Mouse (Mus musculus) intestine, embryonic 15.5 days (tissue): Measurements from ENCODE around the gene Dot1l. TPM values are rescaled to one million over a fixed set of nuclear protein-coding genes. Genes with fewer than 3 reads are reported as not detected.
A peak's percentile ranks its signal among the peaks of the same experiment; 100 is the strongest.

Source experiments
- ATAC-seq: fragments of 200-750 bp; cut with Nextera tagmentation; 2 replicates; pipeline ENCODE4 v1.8.0; 2017; ENCODE audit warnings: moderate TSS enrichment, moderate library complexity
- H3K27ac ChIP-seq: fragments of 300-500 bp; sonication (generic); 2 replicates; pipeline ENCODE4 v1.5.1; 2015; ENCODE audit warnings: mild to moderate bottlenecking, inconsistent platforms
- H3K27me3 ChIP-seq: fragments of 300-500 bp; sonication (generic); replicated peaks from 2 replicates; pipeline ENCODE4 v1.6.1; 2015; ENCODE audit warnings: inconsistent platforms
- H3K36me3 ChIP-seq: fragments of 300-500 bp; sonication (generic); 2 replicates; pipeline ENCODE4 v1.6.1; 2015; ENCODE audit warnings: inconsistent platforms
- H3K4me1 ChIP-seq: fragments of 300-500 bp; sonication (generic); replicated peaks from 2 replicates; pipeline ENCODE4 v1.6.1; 2015; ENCODE audit warnings: inconsistent platforms
- H3K4me2 ChIP-seq: fragments of 300-500 bp; sonication (generic); replicated peaks from 2 replicates; pipeline ENCODE4 v1.6.1; 2015; ENCODE audit warnings: mild to moderate bottlenecking, inconsistent platforms
- H3K4me3 ChIP-seq: fragments of 300-500 bp; sonication (generic); replicated peaks from 2 replicates; pipeline ENCODE4 v1.5.1; 2015; ENCODE audit warnings: inconsistent platforms
- H3K9ac ChIP-seq: fragments of 300-500 bp; sonication (generic); 2 replicates; pipeline ENCODE4 v1.6.1; 2015; ENCODE audit warnings: inconsistent platforms
- H3K9me3 ChIP-seq: fragments of 300-500 bp; sonication (generic); 2 replicates; pipeline ENCODE4 v1.6.1; 2016; ENCODE audit warnings: inconsistent platforms
- WGBS: fragments of 180-500 bp; shearing (Covaris S2); methylation state at CpG from one replicate; pipeline ENCODE4 v1.1.7; 2015; 5-methylcytosine and 5-hydroxymethylcytosine counted together
- polyA plus RNA-seq: library from polyadenylated mRNA; unstranded; fragments of >200 nt; fragmentation: Nextera tagmentation; extraction: Ambion mirVana; gene quantifications from 2 replicates; pipeline ENCODE4 v1.2.1, GENCODE M21; 2015

Dot1l gene
- polyA plus RNA-seq, 1 experiment from 2014 or later = 12.0 TPM

GRCm38 (mm10) chr10:80829359-80830278 is 74.6 kb downstream of the Dot1l start:
- H3K4me3 ChIP-seq = no peak overlapping the region
- H3K27ac ChIP-seq = no peak overlapping the region
- no peak for ATAC-seq
- peaks cover 35% of the 10 kb centered on the region for H3K4me1 ChIP-seq
- 53% methylated on average over 1 of the region's 1 CpGs for WGBS
- no peak overlapping the region; the same call in 1 of the 2 replicates for H3K4me2 ChIP-seq
- H3K27me3 ChIP-seq = peaks cover 16% of the 10 kb centered on the region
- H3K9ac ChIP-seq = no peak overlapping the region
- peaks cover 10% of the 10 kb centered on the region for H3K36me3 ChIP-seq
- no peaks in the 10 kb centered on the region for H3K9me3 ChIP-seq

GRCm38 (mm10) chr10:80831136-80831535 is 76.1 kb downstream of the Dot1l start:
- Histone ChIP-seq H3K36me3 (peaks cover 10% of the 10 kb centered on the region), H3K27me3 (peaks cover 32% of the 10 kb centered on the region), H3K4me2 (peak overlapping the region; percentile 17; the same call in 1 of the 2 replicates), H3K4me1 (peaks cover 35% of the 10 kb centered on the region), H3K27ac (peak overlapping the region; percentile 6; the same call in 1 of the 2 replicates), H3K9ac (no peak overlapping the region), H3K9me3 (no peaks in the 10 kb centered on the region), H3K4me3 (no peak overlapping the region)
- no peak for ATAC-seq
- 2% methylated on average over 9 of the region's 9 CpGs for WGBS

- H3K4me2 ChIP-seq = no peak overlapping the region
- H3K27ac ChIP-seq = no peak overlapping the region
- ATAC-seq = no peak
- WGBS = 72% methylated on average over 7 of the region's 7 CpGs
- H3K4me1 ChIP-seq = peaks cover 32% of the 10 kb centered on the region
- no peak overlapping the region for H3K4me3 ChIP-seq
- H3K9ac ChIP-seq = no peak overlapping the region
- H3K27me3 ChIP-seq = peaks cover 44% of the 10 kb centered on the region
- peaks cover 10% of the 10 kb centered on the region for H3K36me3 ChIP-seq
- no peaks in the 10 kb centered on the region for H3K9me3 ChIP-seq
These were observed 77.8 kb downstream of the Dot1l start for GRCm38 (mm10) chr10:80832818-80833217.

GRCm38 (mm10) chr10:80835617-80836016 is 80.6 kb downstream of the Dot1l start:
- Histone ChIP-seq H3K27me3 (peaks cover 47% of the 10 kb centered on the region), H3K9me3 (no peaks in the 10 kb centered on the region), H3K36me3 (no peaks in the 10 kb centered on the region), H3K4me1 (peaks cover 12% of the 10 kb centered on the region), H3K4me2 (no peak overlapping the region), H3K4me3 (no peak overlapping the region), H3K9ac (no peak overlapping the region), H3K27ac (no peak overlapping the region)
- ATAC-seq = no peak
- 46% methylated on average over 30 of the region's 30 CpGs for WGBS

- ATAC-seq = peak; percentile 16; the same call in 1 of the 2 replicates
- Histone ChIP-seq H3K27ac (no peak overlapping the region), H3K4me1 (0 out of 2 replicates have a peak, but pooled peaks cover 3% of the 10 kb centered on the region), H3K9me3 (no peaks in the 10 kb centered on the region), H3K4me2 (no peak overlapping the region), H3K36me3 (no peaks in the 10 kb centered on the region), H3K4me3 (no peak overlapping the region), H3K27me3 (peaks cover 55% of the 10 kb centered on the region), H3K9ac (no peak overlapping the region)
- 42% methylated on average over 7 of the region's 7 CpGs for WGBS
These were observed 82.0 kb downstream of the Dot1l start for GRCm38 (mm10) chr10:80836949-80837379.

GRCm38 (mm10) chr10:80837827-80838226 is 82.8 kb downstream of the Dot1l start:
- H3K27me3 ChIP-seq = peaks cover 64% of the 10 kb centered on the region
- H3K4me2 ChIP-seq = no peak overlapping the region
- H3K4me3 ChIP-seq = no peak overlapping the region
- no peaks in the 10 kb centered on the region for H3K36me3 ChIP-seq
- no peak overlapping the region for H3K9ac ChIP-seq
- H3K27ac ChIP-seq = no peak overlapping the region
- no peak for ATAC-seq
- H3K9me3 ChIP-seq = no peaks in the 10 kb centered on the region
- H3K4me1 ChIP-seq = 0 out of 2 replicates have a peak, but pooled peaks cover 3% of the 10 kb centered on the region
- 14% methylated on average over 2 of the region's 2 CpGs for WGBS

- H3K27me3 ChIP-seq = peaks cover 66% of the 10 kb centered on the region
- H3K4me3 ChIP-seq = no peak overlapping the region
These were observed 83.4 kb downstream of the Dot1l start for GRCm38 (mm10) chr10:80838346-80838912.

GRCm38 (mm10) chr10:80839848-80840247 is 84.8 kb downstream of the Dot1l start:
- no peak overlapping the region for H3K4me3 ChIP-seq
- no peak overlapping the region for H3K27ac ChIP-seq
- H3K4me1 ChIP-seq = peaks cover 13% of the 10 kb centered on the region; the same call in 1 of the 2 replicates
- peaks cover 66% of the 10 kb centered on the region for H3K27me3 ChIP-seq
- H3K9me3 ChIP-seq = no peaks in the 10 kb centered on the region
- ATAC-seq = no peak
- H3K9ac ChIP-seq = no peak overlapping the region
- H3K36me3 ChIP-seq = no peaks in the 10 kb centered on the region
- WGBS = 56% methylated on average over 6 of the region's 6 CpGs
- H3K4me2 ChIP-seq = no peak overlapping the region

More at GRCm38 (mm10) chr10:80838346-80838912, 83.4 kb downstream of the Dot1l start:
- Histone ChIP-seq H3K9ac (no peak overlapping the region), H3K4me2 (no peak overlapping the region), H3K4me1 (0 out of 2 replicates have a peak, but pooled peaks cover 3% of the 10 kb centered on the region), H3K36me3 (no peaks in the 10 kb centered on the region), H3K27ac (no peak overlapping the region), H3K9me3 (no peaks in the 10 kb centered on the region)
- 67% methylated on average over 2 of the region's 2 CpGs for WGBS
- no peak for ATAC-seq

GRCm38 (mm10) chr10:80841685-80842084 is 86.7 kb downstream of the Dot1l start:
- no peak overlapping the region for H3K4me2 ChIP-seq
- WGBS = 81% methylated on average over 2 of the region's 2 CpGs
- no peak overlapping the region for H3K27ac ChIP-seq
- peaks cover 13% of the 10 kb centered on the region; the same call in 1 of the 2 replicates for H3K4me1 ChIP-seq
- H3K9ac ChIP-seq = no peak overlapping the region
- H3K27me3 ChIP-seq = peaks cover 56% of the 10 kb centered on the region
- ATAC-seq = no peak
- H3K9me3 ChIP-seq = no peaks in the 10 kb centered on the region
- no peaks in the 10 kb centered on the region for H3K36me3 ChIP-seq
- H3K4me3 ChIP-seq = no peak overlapping the region

GRCm38 (mm10) chr10:80842334-80842733 is 87.3 kb downstream of the Dot1l start:
- H3K4me2 ChIP-seq = no peak overlapping the region
- no peaks in the 10 kb centered on the region for H3K9me3 ChIP-seq
- ATAC-seq = no peak
- H3K27me3 ChIP-seq = peaks cover 52% of the 10 kb centered on the region
- H3K4me1 ChIP-seq = peaks cover 10% of the 10 kb centered on the region; the same call in 1 of the 2 replicates
- H3K4me3 ChIP-seq = no peak overlapping the region
- H3K27ac ChIP-seq = no peak overlapping the region
- WGBS = 81% methylated on average over 15 of the region's 15 CpGs
- H3K9ac ChIP-seq = no peak overlapping the region
- no peaks in the 10 kb centered on the region for H3K36me3 ChIP-seq

- peak overlapping the region; percentile 45 for H3K9ac ChIP-seq
- peak overlapping the region; percentile 83 for H3K4me2 ChIP-seq
- no peak; the same call in 1 of the 2 replicates for ATAC-seq
- peaks cover 10% of the 10 kb centered on the region; the same call in 1 of the 2 replicates for H3K4me1 ChIP-seq
- H3K4me3 ChIP-seq = peak overlapping the region; percentile 41
- no peak overlapping the region for H3K27ac ChIP-seq
- 11% methylated on average over 32 of the region's 32 CpGs for WGBS
- no peaks in the 10 kb centered on the region for H3K36me3 ChIP-seq
- peaks cover 47% of the 10 kb centered on the region for H3K27me3 ChIP-seq
- H3K9me3 ChIP-seq = no peaks in the 10 kb centered on the region
These were observed 88.3 kb downstream of the Dot1l start for GRCm38 (mm10) chr10:80843087-80843930.
